Mouse (Mus musculus): ENCODE data around the gene Frat1. TPM values are rescaled to one million over a fixed set of nuclear protein-coding genes. Genes with fewer than 3 reads are reported as not detected.
A peak's percentile ranks its signal among the peaks of the same experiment; 100 is the strongest.
"Not testable (repeated sequence)": the region's sequence is repeated elsewhere in the genome, so short reads cannot be mapped to it uniquely, and the experiment has no call there.

Gene Frat1
- polyA plus RNA-seq, 1 experiment from 2014 or later, result 14.4 TPM

GRCm38 (mm10) chr19:41850719-41851543, 21.2 kb downstream of the Frat1 start:
- H3K9me3 ChIP-seq (ENCODE audit: control insufficient read depth, low read length), result no peaks in the 10 kb centered on the region
- 17% methylated on average over 14 of the region's 14 CpGs for WGBS
- peak overlapping the region; percentile 2; the same call in 1 of the 2 replicates for H3K9ac ChIP-seq (ENCODE audit: low read depth, low read length)
- ATAC-seq (ENCODE audit: low FRiP score) (no peak), DNase-seq (ENCODE audit: low spot score) (peak; percentile 39)
- H3K4me2 ChIP-seq (replicated peaks; ENCODE audit: low read depth, low read length), result peak overlapping the region; percentile 12; the same call in 1 of the 2 replicates
- peak overlapping the region; percentile 38 for H3K27ac ChIP-seq (ENCODE audit: low read depth, low read length)
- no peaks in the 10 kb centered on the region for H3K27me3 ChIP-seq (ENCODE audit: control insufficient read depth, insufficient read depth, low read length)
- H3K4me1 ChIP-seq (replicated peaks; ENCODE audit: control insufficient read depth, insufficient read depth, low read length), result peaks cover 5% of the 10 kb centered on the region; the same call in 1 of the 2 replicates
- H3K36me3 ChIP-seq (ENCODE audit: control insufficient read depth, insufficient read depth, low read length), result no peaks in the 10 kb centered on the region
- no peak overlapping the region for H3K4me3 ChIP-seq (ENCODE audit: low read depth, low read length)

- no peaks in the 10 kb centered on the region for H3K9me3 ChIP-seq (ENCODE audit: control insufficient read depth, low read length)
- DNase-seq (ENCODE audit: low spot score), result no peak
- no peak overlapping the region for H3K4me2 ChIP-seq (replicated peaks; ENCODE audit: low read depth, low read length)
- peaks cover 5% of the 10 kb centered on the region; the same call in 1 of the 2 replicates for H3K4me1 ChIP-seq (replicated peaks; ENCODE audit: control insufficient read depth, insufficient read depth, low read length)
- 86% methylated on average over 4 of the region's 4 CpGs for WGBS
- no peak overlapping the region for H3K9ac ChIP-seq (ENCODE audit: low read depth, low read length)
- no peak overlapping the region for H3K27ac ChIP-seq (ENCODE audit: low read depth, low read length)
- H3K27me3 ChIP-seq (ENCODE audit: control insufficient read depth, insufficient read depth, low read length), result no peaks in the 10 kb centered on the region
- no peak overlapping the region for H3K4me3 ChIP-seq (ENCODE audit: low read depth, low read length)
- no peak for ATAC-seq (ENCODE audit: low FRiP score)
- H3K36me3 ChIP-seq (ENCODE audit: control insufficient read depth, insufficient read depth, low read length), result no peaks in the 10 kb centered on the region
Measured at GRCm38 (mm10) chr19:41852423-41852822, 22.7 kb downstream of the Frat1 start.

GRCm38 (mm10) chr19:41857086-41857762, 27.5 kb downstream of the Frat1 start:
- Histone ChIP-seq H3K36me3 (ENCODE audit: control insufficient read depth, insufficient read depth, low read length) (no peaks in the 10 kb centered on the region), H3K4me3 (ENCODE audit: low read depth, low read length) (no peak overlapping the region), H3K4me2 (replicated peaks; ENCODE audit: low read depth, low read length) (no peak overlapping the region), H3K9ac (ENCODE audit: low read depth, low read length) (no peak overlapping the region), H3K27me3 (ENCODE audit: control insufficient read depth, insufficient read depth, low read length) (no peaks in the 10 kb centered on the region), H3K9me3 (ENCODE audit: control insufficient read depth, low read length) (no peaks in the 10 kb centered on the region), H3K27ac (ENCODE audit: low read depth, low read length) (no peak overlapping the region), H3K4me1 (replicated peaks; ENCODE audit: control insufficient read depth, insufficient read depth, low read length) (no peaks in the 10 kb centered on the region)
- DNase-seq (ENCODE audit: low spot score) (no peak), ATAC-seq (ENCODE audit: low FRiP score) (no peak)
- WGBS, result 94% methylated on average over 5 of the region's 5 CpGs

- DNase-seq (ENCODE audit: low spot score) (no peak), ATAC-seq (ENCODE audit: low FRiP score) (no peak)
- Histone ChIP-seq H3K27ac (ENCODE audit: low read depth, low read length) (no peak overlapping the region), H3K4me2 (replicated peaks; ENCODE audit: low read depth, low read length) (no peak overlapping the region), H3K4me3 (ENCODE audit: low read depth, low read length) (no peak overlapping the region), H3K9me3 (ENCODE audit: control insufficient read depth, low read length) (no peaks in the 10 kb centered on the region), H3K9ac (ENCODE audit: low read depth, low read length) (no peak overlapping the region), H3K36me3 (ENCODE audit: control insufficient read depth, insufficient read depth, low read length) (no peaks in the 10 kb centered on the region), H3K27me3 (ENCODE audit: control insufficient read depth, insufficient read depth, low read length) (no peaks in the 10 kb centered on the region), H3K4me1 (replicated peaks; ENCODE audit: control insufficient read depth, insufficient read depth, low read length) (no peaks in the 10 kb centered on the region)
- 87% methylated on average over 3 of the region's 3 CpGs for WGBS
Measured at GRCm38 (mm10) chr19:41857816-41858310, 28.1 kb downstream of the Frat1 start.

- H3K27ac ChIP-seq (ENCODE audit: low read depth, low read length), result no peak overlapping the region
- no peaks in the 10 kb centered on the region for H3K4me1 ChIP-seq (replicated peaks; ENCODE audit: control insufficient read depth, insufficient read depth, low read length)
- DNase-seq (ENCODE audit: low spot score) (no peak), ATAC-seq (ENCODE audit: low FRiP score) (no peak)
- H3K4me3 ChIP-seq (ENCODE audit: low read depth, low read length), result no peak overlapping the region
- H3K27me3 ChIP-seq (ENCODE audit: control insufficient read depth, insufficient read depth, low read length), result no peaks in the 10 kb centered on the region
- no peak overlapping the region for H3K4me2 ChIP-seq (replicated peaks; ENCODE audit: low read depth, low read length)
- no peak overlapping the region for H3K9ac ChIP-seq (ENCODE audit: low read depth, low read length)
- H3K9me3 ChIP-seq (ENCODE audit: control insufficient read depth, low read length), result no peaks in the 10 kb centered on the region
- WGBS, result 91% methylated on average over 8 of the region's 8 CpGs
- H3K36me3 ChIP-seq (ENCODE audit: control insufficient read depth, insufficient read depth, low read length), result peaks cover 2% of the 10 kb centered on the region; the same call in 1 of the 2 replicates
Measured at GRCm38 (mm10) chr19:41866707-41867106, 36.9 kb downstream of the Frat1 start.

DNA sequence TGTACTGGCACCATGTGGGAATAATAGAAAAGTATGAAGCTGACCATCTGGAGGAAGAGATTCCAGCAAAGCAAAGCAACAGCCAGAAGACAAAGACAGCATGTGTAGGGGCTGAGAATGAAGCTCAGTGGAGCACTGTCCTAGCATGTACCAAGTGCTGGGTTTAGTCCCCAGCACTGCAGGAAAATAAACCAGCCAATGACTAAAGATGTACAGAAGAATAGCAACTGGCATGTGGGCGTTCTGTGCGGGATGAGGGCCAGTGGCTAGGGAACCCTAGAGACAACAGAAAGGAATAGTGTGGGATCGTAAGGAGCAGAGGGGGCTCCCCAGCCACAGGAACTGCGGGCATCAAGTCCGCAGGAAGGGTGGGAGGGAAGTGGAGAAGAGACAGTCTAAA, 39.5 kb downstream of the Frat1 start:
- no peak overlapping the region for H3K4me2 ChIP-seq (replicated peaks; ENCODE audit: low read depth, low read length)
- H3K27ac ChIP-seq (ENCODE audit: low read depth, low read length), result no peak overlapping the region
- H3K9me3 ChIP-seq (ENCODE audit: control insufficient read depth, low read length), result no peaks in the 10 kb centered on the region
- no peaks in the 10 kb centered on the region for H3K4me1 ChIP-seq (replicated peaks; ENCODE audit: control insufficient read depth, insufficient read depth, low read length)
- peaks cover 2% of the 10 kb centered on the region; the same call in 1 of the 2 replicates for H3K36me3 ChIP-seq (ENCODE audit: control insufficient read depth, insufficient read depth, low read length)
- H3K27me3 ChIP-seq (ENCODE audit: control insufficient read depth, insufficient read depth, low read length), result no peaks in the 10 kb centered on the region
- DNase-seq (ENCODE audit: low spot score) (no peak), ATAC-seq (ENCODE audit: low FRiP score) (no peak)
- H3K9ac ChIP-seq (ENCODE audit: low read depth, low read length), result no peak overlapping the region
- 98% methylated on average over 5 of the region's 5 CpGs for WGBS
- H3K4me3 ChIP-seq (ENCODE audit: low read depth, low read length), result no peak overlapping the region

DNA sequence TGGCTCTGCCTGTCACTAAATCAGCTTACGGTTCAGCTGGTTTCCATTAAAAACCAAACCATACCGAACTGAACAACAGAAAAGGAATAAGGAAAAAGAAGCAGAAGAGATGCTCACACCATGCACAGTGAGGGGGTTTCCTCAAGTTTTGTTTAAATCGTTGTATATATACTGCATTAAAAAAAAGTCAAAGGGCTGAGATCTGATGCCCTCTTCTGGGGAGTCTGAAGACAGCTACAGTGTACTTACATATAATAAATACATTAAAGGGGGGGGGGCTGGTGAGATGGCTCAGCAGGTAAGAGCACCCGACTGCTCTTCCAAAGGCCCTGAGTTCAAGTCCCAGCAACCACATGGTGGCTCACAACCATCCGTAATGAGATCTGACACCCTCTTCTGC, 40.2 kb downstream of the Frat1 start:
- not testable (repeated sequence) for H3K9ac ChIP-seq (ENCODE audit: low read depth, low read length); H3K4me1 ChIP-seq (replicated peaks; ENCODE audit: control insufficient read depth, insufficient read depth, low read length); ATAC-seq (ENCODE audit: low FRiP score); H3K27me3 ChIP-seq (ENCODE audit: control insufficient read depth, insufficient read depth, low read length); H3K9me3 ChIP-seq (ENCODE audit: control insufficient read depth, low read length); H3K36me3 ChIP-seq (ENCODE audit: control insufficient read depth, insufficient read depth, low read length); H3K4me3 ChIP-seq (ENCODE audit: low read depth, low read length); DNase-seq (ENCODE audit: low spot score); H3K4me2 ChIP-seq (replicated peaks; ENCODE audit: low read depth, low read length); H3K27ac ChIP-seq (ENCODE audit: low read depth, low read length)
- WGBS, result 91% methylated on average over 5 of the region's 5 CpGs

DNA sequence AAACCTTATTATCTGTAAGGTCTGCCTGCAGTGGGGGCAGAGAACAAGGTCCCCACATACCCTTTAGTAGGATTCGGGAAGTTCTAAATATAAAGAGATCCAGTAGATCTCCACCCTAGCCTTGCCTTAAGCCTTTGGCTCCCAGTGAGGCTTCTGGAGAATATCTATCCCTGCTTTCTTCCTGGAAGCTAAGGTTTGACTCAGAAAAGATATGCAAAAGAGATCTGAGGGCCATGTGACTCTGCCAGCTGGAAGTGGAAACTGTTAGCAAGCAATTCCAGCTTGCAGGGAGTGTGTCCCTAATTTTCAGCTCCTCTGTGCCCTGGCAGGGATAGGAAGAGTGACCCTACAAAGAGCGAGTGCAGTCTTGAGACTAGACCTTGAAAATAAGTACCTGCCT, 42.5 kb downstream of the Frat1 start:
- no peak overlapping the region for H3K27ac ChIP-seq (ENCODE audit: low read depth, low read length)
- H3K27me3 ChIP-seq (ENCODE audit: control insufficient read depth, insufficient read depth, low read length), result no peaks in the 10 kb centered on the region
- DNase-seq (ENCODE audit: low spot score) (no peak), ATAC-seq (ENCODE audit: low FRiP score) (no peak)
- no peak overlapping the region for H3K9ac ChIP-seq (ENCODE audit: low read depth, low read length)
- WGBS, result 96% methylated on average over 2 of the region's 2 CpGs
- H3K4me1 ChIP-seq (replicated peaks; ENCODE audit: control insufficient read depth, insufficient read depth, low read length), result no peaks in the 10 kb centered on the region
- no peak overlapping the region for H3K4me2 ChIP-seq (replicated peaks; ENCODE audit: low read depth, low read length)
- no peak overlapping the region for H3K4me3 ChIP-seq (ENCODE audit: low read depth, low read length)
- no peaks in the 10 kb centered on the region for H3K9me3 ChIP-seq (ENCODE audit: control insufficient read depth, low read length)
- H3K36me3 ChIP-seq (ENCODE audit: control insufficient read depth, insufficient read depth, low read length), result peaks cover 8% of the 10 kb centered on the region; the same call in 1 of the 2 replicates
